Mouse (Mus musculus): Measurements from ENCODE around the gene Trim8.

- TF ChIP-seq EP300 (IDR thresholded peaks at IDR 0.05) (no peak), CTCF (IDR thresholded peaks at IDR 0.05) (no peak)
These were observed 12.9 kb downstream of the Trim8 start for GRCm38 (mm10) chr19:46514387-46514786.

All from lung, postnatal 0 days (tissue).